Comparison of ENCODE assay signal across 8 mouse cellular contexts in the genomic region with DNA sequence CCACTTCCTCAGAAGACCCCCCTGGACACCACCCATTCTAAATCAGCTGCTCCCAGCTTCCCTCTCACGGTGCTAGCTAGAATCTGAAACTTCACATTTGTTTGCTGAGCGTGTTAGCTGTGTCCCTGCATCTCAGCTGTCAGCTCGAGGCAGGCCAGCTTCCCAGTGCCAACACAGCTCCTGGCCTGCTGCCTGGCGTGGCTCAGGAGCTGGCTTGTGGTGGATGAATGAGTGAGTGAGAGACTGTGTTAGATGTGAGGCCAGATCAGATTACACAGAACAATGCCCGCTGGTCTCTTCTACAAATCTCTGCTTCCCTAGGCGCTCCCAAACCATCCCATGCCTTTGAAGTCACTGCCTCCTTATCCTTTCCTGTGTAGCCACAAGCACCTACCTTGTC. TPM values are rescaled to one million over a fixed set of nuclear protein-coding genes. Genes with fewer than 3 reads are reported as not detected.
DNase-seq lines count a peak whose midpoint lies in the region; ATAC-seq and TF ChIP-seq lines count a peak whose summit lies in the region.

No protein-coding gene starts in this region.

- 20% methylated on average over 6 of the region's 6 CpGs for WGBS in forebrain, embryonic 14.5 days
- 47% methylated on average over 6 of the region's 6 CpGs for WGBS in forebrain, embryonic 12.5 days
- 24% methylated on average over 6 of the region's 6 CpGs for WGBS in heart, embryonic 15.5 days
- WGBS in stomach, embryonic 14.5 days, result 38% methylated on average over 6 of the region's 6 CpGs

- no peaks in the 10 kb centered on the region for H3K79me3 ChIP-seq in C2C12 (ENCODE audit: low read depth)

- H3K4me1 ChIP-seq in forebrain, embryonic 14.5 days (ENCODE audit: control insufficient read depth, insufficient read depth, low read length), result peaks cover 11% of the 10 kb centered on the region
- peaks cover 9% of the 10 kb centered on the region for H3K4me1 ChIP-seq in forebrain, embryonic 12.5 days
- H3K4me1 ChIP-seq in heart, embryonic 15.5 days (replicated peaks), result peaks cover 26% of the 10 kb centered on the region
- H3K4me1 ChIP-seq in stomach, embryonic 14.5 days (ENCODE audit: control insufficient read depth, insufficient read depth, low read length), result no peaks in the 10 kb centered on the region

- H3K27ac ChIP-seq in forebrain, embryonic 14.5 days (ENCODE audit: low read depth, low read length), result peak overlapping the region; percentile 27; the same call in 1 of the 2 replicates
- no peak overlapping the region for H3K27ac ChIP-seq in forebrain, embryonic 12.5 days
- peak overlapping the region; percentile 78 for H3K27ac ChIP-seq in heart, embryonic 15.5 days
- H3K27ac ChIP-seq in stomach, embryonic 14.5 days (ENCODE audit: low read length), result no peak overlapping the region

- no peak for TF ChIP-seq CTCF in C2C12 (IDR thresholded peaks at IDR 0.05; ENCODE audit: control insufficient read depth, insufficient read depth, insufficient read length)

- DNase-seq in forebrain, embryonic 14.5 days (ENCODE audit: low spot score), result peak; percentile 89
- peak; percentile 72 to 76 for DNase-seq in cerebellum, postnatal 36 days
- peak; percentile 74 to 82 for DNase-seq in left cerebral cortex, postnatal 36 days (ENCODE audit: low spot score in 2 of 2)
- no peak for DNase-seq in kidney, postnatal 10 days

- no peaks in the 10 kb centered on the region for H3K79me2 ChIP-seq in C2C12 (ENCODE audit: control insufficient read depth, insufficient read depth)

- H3K36me3 ChIP-seq in forebrain, embryonic 14.5 days (ENCODE audit: control insufficient read depth, insufficient read depth, low read length), result no peaks in the 10 kb centered on the region
- H3K36me3 ChIP-seq in forebrain, embryonic 12.5 days (replicated peaks), result 0 out of 2 replicates have a peak, but pooled peaks cover 3% of the 10 kb centered on the region
- H3K36me3 ChIP-seq in C2C12 (ENCODE audit: control insufficient read depth, insufficient read depth), result peaks cover 4% of the 10 kb centered on the region
- H3K36me3 ChIP-seq in heart, embryonic 15.5 days, result peaks cover 51% of the 10 kb centered on the region
- H3K36me3 ChIP-seq in stomach, embryonic 14.5 days (ENCODE audit: control insufficient read depth, insufficient read depth, low read length), result peaks cover 12% of the 10 kb centered on the region; the same call in 1 of the 2 replicates

- peak; percentile 85 for ATAC-seq in forebrain, embryonic 14.5 days
- no peak; the same call in 1 of the 2 replicates for ATAC-seq in forebrain, embryonic 12.5 days (ENCODE audit: low FRiP score)
- peak; percentile 72 for ATAC-seq in heart, embryonic 15.5 days (replicated peaks; ENCODE audit: insufficient number of reproducible peaks, insufficient read depth, low FRiP score, low read depth)
- ATAC-seq in stomach, embryonic 14.5 days (ENCODE audit: insufficient number of reproducible peaks, insufficient read depth, low FRiP score, low read depth), result peak; percentile 35; the same call in 1 of the 2 replicates

- no peaks in the 10 kb centered on the region for H3K9me3 ChIP-seq in forebrain, embryonic 14.5 days (replicated peaks; ENCODE audit: control insufficient read depth, low read length)
- H3K9me3 ChIP-seq in forebrain, embryonic 12.5 days, result no peaks in the 10 kb centered on the region
- H3K9me3 ChIP-seq in heart, embryonic 15.5 days (replicated peaks), result no peaks in the 10 kb centered on the region
- H3K9me3 ChIP-seq in stomach, embryonic 14.5 days (ENCODE audit: control insufficient read depth, low read depth, low read length), result no peaks in the 10 kb centered on the region

- H3K4me2 ChIP-seq in forebrain, embryonic 14.5 days (ENCODE audit: low read length), result peak overlapping the region; percentile 1; the same call in 1 of the 2 replicates
- no peak overlapping the region for H3K4me2 ChIP-seq in forebrain, embryonic 12.5 days
- H3K4me2 ChIP-seq in heart, embryonic 15.5 days, result 0 out of 2 replicates have a peak overlapping the region, but pooled peaks have one; percentile 36
- no peak overlapping the region for H3K4me2 ChIP-seq in stomach, embryonic 14.5 days (replicated peaks; ENCODE audit: low read depth, low read length)

- H3K4me3 ChIP-seq in forebrain, embryonic 14.5 days (ENCODE audit: low read depth, low read length), result no peak overlapping the region
- H3K4me3 ChIP-seq in forebrain, embryonic 12.5 days (replicated peaks), result no peak overlapping the region
- H3K4me3 ChIP-seq in C2C12 (ENCODE audit: insufficient read depth, poor library complexity, severe bottlenecking), result no peak overlapping the region
- H3K4me3 ChIP-seq in heart, embryonic 15.5 days, result no peak overlapping the region
- H3K4me3 ChIP-seq in stomach, embryonic 14.5 days (ENCODE audit: low read depth, low read length), result no peak overlapping the region

- no peak overlapping the region for H3ac ChIP-seq in C2C12 (ENCODE audit: control insufficient read depth, insufficient read length, low read depth)

- intact Hi-C loops in left cerebral cortex, postnatal 36 days (cut with DNase I), result no loop called here

- no peaks in the 10 kb centered on the region for H3K27me3 ChIP-seq in forebrain, embryonic 14.5 days (replicated peaks; ENCODE audit: control insufficient read depth, insufficient read depth, low read length)
- no peaks in the 10 kb centered on the region for H3K27me3 ChIP-seq in forebrain, embryonic 12.5 days
- H3K27me3 ChIP-seq in C2C12 (ENCODE audit: control insufficient read depth, insufficient read depth, insufficient read length), result no peaks in the 10 kb centered on the region
- no peaks in the 10 kb centered on the region for H3K27me3 ChIP-seq in heart, embryonic 15.5 days
- H3K27me3 ChIP-seq in stomach, embryonic 14.5 days (ENCODE audit: control insufficient read depth, insufficient read depth, low read length), result no peaks in the 10 kb centered on the region

- no peak overlapping the region for H3K9ac ChIP-seq in forebrain, embryonic 14.5 days (ENCODE audit: low read length)
- no peak overlapping the region for H3K9ac ChIP-seq in forebrain, embryonic 12.5 days
- H3K9ac ChIP-seq in heart, embryonic 15.5 days, result peak overlapping the region; percentile 14; the same call in 1 of the 2 replicates
- H3K9ac ChIP-seq in stomach, embryonic 14.5 days (replicated peaks; ENCODE audit: low read depth, low read length), result no peak overlapping the region

TF ChIP-seq in C2C12, 6 proteins besides CTCF, POLR2A, EP300 and RAD21:
- peak; percentile 11 for TF ChIP-seq MYOD1 (IDR thresholded peaks at IDR 0.05; ENCODE audit: control insufficient read depth, insufficient read length, low read depth)
- TF ChIP-seq MAX (IDR thresholded peaks at IDR 0.05), result peak; percentile 55
- TF ChIP-seq MYOG (IDR thresholded peaks at IDR 0.05; ENCODE audit: control insufficient read depth, extremely low read depth, insufficient read length), result no peak
- no peak for TF ChIP-seq CEBPB (IDR thresholded peaks at IDR 0.05; ENCODE audit: low read depth)
TF ChIP-seq in C2C12: peak in this region for 2.

RNA-seq across cellular contexts. Expression of gene Rab20, which starts 59.3 kb away (rescaled TPM):
- polyA plus RNA-seq in forebrain, embryonic 14.5 days (2014; fragmentation: Nextera tagmentation; extraction: Ambion mirVana), result 0.66 and 1.0 TPM in 2 replicates
- 0.36 and 0.74 TPM in 2 replicates for polyA plus RNA-seq in forebrain, embryonic 12.5 days (2016; fragmentation: Nextera tagmentation; extraction: Ambion mirVana)
- polyA plus RNA-seq in C2C12 (2012; fragmentation: generic; extraction: Trizol), result 2.1 TPM
- polyA plus RNA-seq in heart, embryonic 15.5 days (2015; fragmentation: Nextera tagmentation; extraction: Ambion mirVana), result 36.1 and 37.2 TPM in 2 replicates
- total RNA-seq in left cerebral cortex, postnatal 36 days (2021), result under 1 TPM in 1 of 2 experiments, not detected in 1; 0.30 TPM
- polyA plus RNA-seq in stomach, embryonic 14.5 days (2014; fragmentation: Nextera tagmentation; extraction: Ambion mirVana), result 4.6 and 6.2 TPM in 2 replicates

Comparison
In these comparisons a context has a peak if more than half of its experiments do, and no peak if none do; other contexts are left out.
1. H3K27ac ChIP-seq: peak in forebrain, embryonic 14.5 days (single experiment) and heart, embryonic 15.5 days (single experiment); none in forebrain, embryonic 12.5 days (single experiment) and stomach, embryonic 14.5 days (single experiment).
2. H3K4me2 ChIP-seq: peak in forebrain, embryonic 14.5 days (single experiment) and heart, embryonic 15.5 days (single experiment); none in forebrain, embryonic 12.5 days (single experiment) and stomach, embryonic 14.5 days (single experiment).